21 mouse cellular contexts compared by ENCODE assay signal in the genomic region with DNA sequence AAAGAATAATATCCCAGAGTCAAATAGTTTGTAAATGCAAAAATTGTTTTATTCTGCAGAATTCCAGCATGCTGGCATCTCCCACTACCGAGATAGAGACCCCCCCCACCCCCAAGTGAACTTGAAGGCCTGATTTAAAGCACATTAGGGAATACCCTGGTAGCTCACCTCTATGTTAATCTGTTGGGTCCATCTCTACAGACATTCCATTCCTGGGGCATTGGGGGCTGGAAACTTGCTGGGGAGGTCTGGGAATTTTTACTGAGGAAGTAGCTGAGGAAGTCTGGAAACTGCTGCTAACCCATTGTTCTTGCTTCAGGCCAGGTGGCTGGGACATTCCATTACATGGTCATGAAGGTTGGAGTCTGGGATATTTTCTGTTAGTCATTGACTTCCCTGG.
"Had no signal": no experiment of that assay in that cellular context is flagged by ENCODE, and none has a peak within 500 bp of the region (broad histone marks: within the 10 kb centered on the region; RNA-seq: fewer than 3 reads in every experiment).

No protein-coding gene starts in this region.

- H3K4me1 ChIP-seq: heart, embryonic 12.5 days; hindbrain, embryonic 13.5 days; hindbrain, embryonic 15.5 days; kidney, embryonic 15.5 days; limb, embryonic 13.5 days; limb, embryonic 15.5 days; liver, embryonic 12.5 days had no signal

- DNase-seq: forebrain, postnatal 0 days; gastrocnemius, postnatal 14 days; kidney, adult 11 months; kidney, adult 2 months; kidney, adult 9 months; kidney, postnatal 14 days; kidney, postnatal 36 days; layer of hippocampus, adult 9-11 months; layer of hippocampus, postnatal 36 days; left cerebral cortex, postnatal 4 days; lung, adult 18-20 months had no signal

- H3K27me3 ChIP-seq: heart, embryonic 12.5 days; hindbrain, embryonic 13.5 days; hindbrain, embryonic 15.5 days; kidney, embryonic 15.5 days; limb, embryonic 13.5 days; limb, embryonic 15.5 days; liver, embryonic 12.5 days had no signal

- H3K4me3 ChIP-seq: heart, embryonic 12.5 days; hindbrain, embryonic 13.5 days; hindbrain, embryonic 15.5 days; kidney, embryonic 15.5 days; limb, embryonic 13.5 days; limb, embryonic 15.5 days; liver, embryonic 12.5 days had no signal

- H3K9me3 ChIP-seq: hindbrain, embryonic 15.5 days; kidney, embryonic 15.5 days; limb, embryonic 15.5 days; liver, embryonic 12.5 days had no signal

- H3K36me3 ChIP-seq: heart, embryonic 12.5 days; hindbrain, embryonic 13.5 days; hindbrain, embryonic 15.5 days; kidney, embryonic 15.5 days; limb, embryonic 13.5 days; limb, embryonic 15.5 days; liver, embryonic 12.5 days had no signal

- H3K27ac ChIP-seq: hindbrain, embryonic 13.5 days; hindbrain, embryonic 15.5 days; hindbrain, postnatal 0 days; kidney, embryonic 15.5 days; kidney, postnatal 0 days; limb, embryonic 13.5 days; limb, embryonic 15.5 days; liver, embryonic 12.5 days; liver, embryonic 14.5 days had no signal
